Mouse (Mus musculus) yolk sac, embryonic 10.5 days (tissue): ENCODE data around the gene Ccdc85c.
A peak's percentile ranks its signal among the peaks of the same experiment; 100 is the strongest.

Source experiments
- DNase-seq: peaks from one replicate; pipeline ENCODE4 v3.0.0-alpha.2; 2017; ENCODE audit warnings: low spot score

Ccdc85c gene

GRCm38 (mm10) chr12:108274661-108275507, at the start of gene Ccdc85c:
Gene Ccdc85c (minus strand): TSS chr12:108275425.
- DNase-seq, result no peak

DNA sequence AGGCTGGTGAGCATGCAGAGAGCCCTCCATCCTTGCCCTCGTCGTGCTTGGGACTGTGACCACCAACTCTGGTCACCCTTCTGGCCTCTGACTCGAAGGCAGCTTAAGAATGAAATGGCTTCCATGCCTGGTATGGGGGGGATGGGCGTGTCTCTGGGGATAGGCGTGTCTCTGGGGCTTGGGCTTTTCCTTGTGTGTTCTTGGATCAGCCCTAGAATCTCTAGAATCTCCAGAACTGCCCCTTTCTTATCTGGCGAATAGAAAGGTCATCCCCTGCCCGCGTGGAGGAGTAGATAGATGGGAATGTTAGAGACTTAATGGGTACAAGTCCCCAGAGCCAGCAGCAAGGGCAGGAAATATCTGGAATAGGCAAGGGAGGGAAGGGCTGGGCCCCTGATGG, 44.9 kb upstream of the Ccdc85c start:
- DNase-seq, result no peak

DNA sequence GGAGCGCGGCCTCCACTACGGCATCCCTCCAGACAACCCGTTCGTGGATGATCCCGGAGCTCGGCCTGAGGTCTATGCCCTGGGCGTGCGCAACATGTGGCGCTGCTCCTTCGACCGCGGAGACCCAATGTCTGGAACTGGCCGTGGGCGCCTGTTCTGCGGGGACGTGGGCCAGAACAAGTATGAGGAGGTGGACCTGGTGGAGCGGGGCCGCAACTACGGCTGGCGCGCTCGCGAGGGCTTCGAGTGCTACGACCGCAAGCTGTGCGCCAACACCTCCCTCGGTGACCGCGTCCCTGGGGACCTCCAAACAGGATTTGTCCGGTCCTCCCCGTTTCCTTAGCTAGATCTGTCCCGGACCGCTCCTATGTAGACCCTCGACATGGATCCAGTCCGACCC, 43.3 kb upstream of the Ccdc85c start:
- no peak for DNase-seq

- no peak for DNase-seq
Observed at GRCm38 (mm10) chr12:108317826-108318430, 42.7 kb upstream of the Ccdc85c start.

DNA sequence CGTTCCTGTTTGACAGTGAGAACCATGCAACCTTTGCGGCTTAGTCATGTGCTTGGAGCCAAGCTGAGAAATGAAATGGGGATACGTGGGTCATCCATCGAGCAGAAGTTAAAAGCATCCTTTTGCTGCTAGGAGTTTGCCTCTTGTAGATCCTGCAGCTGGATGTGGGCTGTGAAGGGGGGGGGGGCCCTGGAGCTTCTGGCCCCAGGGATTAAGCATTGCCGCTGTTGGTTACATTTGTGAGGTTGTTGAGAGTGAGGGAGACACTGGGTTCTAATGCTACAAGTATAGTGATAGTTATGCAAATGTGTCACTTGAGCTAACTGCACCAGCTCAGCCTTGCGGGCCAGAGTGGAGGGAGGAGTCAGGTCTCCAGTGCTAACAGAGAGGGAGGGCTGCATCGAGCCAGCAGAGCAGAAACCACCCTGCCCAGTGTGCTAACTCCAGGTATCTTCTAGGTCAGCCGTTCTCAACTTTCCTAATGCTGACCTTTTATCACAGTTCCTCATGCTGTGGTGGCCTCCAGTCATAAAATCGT, 42.0 kb upstream of the Ccdc85c start:
- DNase-seq, result no peak

- DNase-seq, result no peak
Observed at GRCm38 (mm10) chr12:108316655-108317054, 41.4 kb upstream of the Ccdc85c start.

DNA sequence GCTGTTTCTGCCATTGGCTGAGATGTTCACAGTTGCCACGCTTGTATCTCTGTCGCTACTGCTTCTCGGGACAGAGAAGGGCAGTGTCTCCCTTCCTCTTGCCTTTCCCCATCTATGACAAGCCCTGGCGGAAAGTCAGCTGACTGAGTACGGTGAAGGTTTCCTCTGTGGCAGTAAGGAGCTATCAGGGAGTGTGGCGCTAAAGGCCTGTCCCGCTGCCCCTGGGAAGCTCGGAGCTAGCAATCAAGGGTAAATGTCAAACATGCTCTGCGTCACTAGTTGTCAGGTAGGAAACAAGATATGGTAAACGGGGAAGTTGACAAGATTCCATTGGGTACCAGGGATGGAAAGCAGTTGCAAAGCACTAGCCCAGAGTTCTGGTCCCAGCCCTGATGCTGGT, 40.6 kb upstream of the Ccdc85c start:
- no peak for DNase-seq

- no peak for DNase-seq
Observed at GRCm38 (mm10) chr12:108313244-108313772, 38.1 kb upstream of the Ccdc85c start.

DNA sequence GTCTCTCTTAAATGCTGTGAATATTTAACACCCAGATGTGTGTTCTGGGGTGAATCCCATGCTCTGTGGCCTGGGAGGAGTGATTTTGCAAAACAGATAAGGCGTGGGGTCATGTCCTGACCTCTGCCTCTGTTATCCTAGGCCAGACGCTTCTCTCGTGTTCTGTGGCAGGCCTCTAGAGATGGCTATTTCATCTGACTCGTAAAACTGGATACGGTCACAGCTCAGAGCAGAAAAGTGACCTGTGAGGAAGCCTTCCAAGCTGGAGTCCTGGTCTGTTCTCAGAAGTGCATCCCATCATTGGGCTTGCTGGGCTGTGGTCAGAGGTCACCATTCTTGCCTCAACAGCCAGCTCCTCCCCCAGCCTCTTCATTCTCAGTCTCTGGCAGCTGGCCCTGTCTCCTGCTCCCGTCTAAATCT, 37.2 kb upstream of the Ccdc85c start:
- peak; percentile 71 for DNase-seq

DNA sequence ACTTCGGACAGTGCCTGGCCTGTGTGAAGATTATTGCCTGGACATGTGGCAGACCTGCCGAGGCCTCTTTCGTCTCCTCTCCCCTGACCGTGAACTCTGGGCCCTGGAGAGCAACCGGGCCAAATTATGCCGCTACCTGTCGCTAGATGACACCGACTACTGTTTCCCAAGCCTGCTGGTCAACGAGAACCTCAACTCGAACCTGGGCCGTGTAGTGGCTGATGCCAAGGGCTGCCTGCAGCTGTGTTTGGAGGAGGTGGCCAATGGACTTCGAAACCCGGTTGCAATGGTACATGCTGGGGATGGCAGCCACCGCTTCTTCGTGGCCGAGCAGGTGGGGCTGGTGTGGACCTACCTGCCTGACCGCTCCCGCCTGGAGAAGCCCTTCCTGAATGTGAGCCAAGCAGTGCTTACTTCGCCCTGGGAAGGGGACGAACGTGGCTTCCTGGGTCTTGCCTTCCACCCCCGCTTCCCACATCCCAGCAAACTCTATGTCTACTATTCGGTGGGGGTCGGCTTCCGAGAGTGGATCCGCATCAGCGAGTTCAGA, 36.6 kb upstream of the Ccdc85c start:
- no peak for DNase-seq

- no peak for DNase-seq
Observed at GRCm38 (mm10) chr12:108310456-108311027, 35.3 kb upstream of the Ccdc85c start.

GRCm38 (mm10) chr12:108310041-108310440, 34.8 kb upstream of the Ccdc85c start:
- no peak for DNase-seq

- DNase-seq, result no peak
Observed at GRCm38 (mm10) chr12:108309116-108309794, 34.0 kb upstream of the Ccdc85c start.

GRCm38 (mm10) chr12:108308363-108308856, 33.2 kb upstream of the Ccdc85c start:
- DNase-seq, result no peak

DNA sequence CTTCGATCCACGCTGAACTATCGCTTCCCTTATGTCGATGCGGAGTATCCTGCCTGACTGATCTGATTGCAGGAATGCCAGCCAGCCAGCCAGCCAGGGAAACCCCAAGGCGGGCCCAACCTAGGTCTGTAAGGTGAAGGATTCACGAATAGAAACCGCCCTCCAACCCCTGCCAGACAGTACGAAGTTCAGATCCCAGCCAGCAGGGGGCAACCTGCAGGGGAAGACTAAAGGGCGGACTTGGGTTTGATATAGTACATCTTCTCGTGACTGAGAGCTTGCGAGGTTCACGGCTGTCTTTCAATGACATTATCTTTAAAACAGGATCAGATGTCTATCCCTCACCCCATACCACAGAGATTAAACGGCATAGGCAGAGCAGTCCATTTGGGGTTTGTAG, 32.3 kb upstream of the Ccdc85c start:
- peak; percentile 50 for DNase-seq

DNA sequence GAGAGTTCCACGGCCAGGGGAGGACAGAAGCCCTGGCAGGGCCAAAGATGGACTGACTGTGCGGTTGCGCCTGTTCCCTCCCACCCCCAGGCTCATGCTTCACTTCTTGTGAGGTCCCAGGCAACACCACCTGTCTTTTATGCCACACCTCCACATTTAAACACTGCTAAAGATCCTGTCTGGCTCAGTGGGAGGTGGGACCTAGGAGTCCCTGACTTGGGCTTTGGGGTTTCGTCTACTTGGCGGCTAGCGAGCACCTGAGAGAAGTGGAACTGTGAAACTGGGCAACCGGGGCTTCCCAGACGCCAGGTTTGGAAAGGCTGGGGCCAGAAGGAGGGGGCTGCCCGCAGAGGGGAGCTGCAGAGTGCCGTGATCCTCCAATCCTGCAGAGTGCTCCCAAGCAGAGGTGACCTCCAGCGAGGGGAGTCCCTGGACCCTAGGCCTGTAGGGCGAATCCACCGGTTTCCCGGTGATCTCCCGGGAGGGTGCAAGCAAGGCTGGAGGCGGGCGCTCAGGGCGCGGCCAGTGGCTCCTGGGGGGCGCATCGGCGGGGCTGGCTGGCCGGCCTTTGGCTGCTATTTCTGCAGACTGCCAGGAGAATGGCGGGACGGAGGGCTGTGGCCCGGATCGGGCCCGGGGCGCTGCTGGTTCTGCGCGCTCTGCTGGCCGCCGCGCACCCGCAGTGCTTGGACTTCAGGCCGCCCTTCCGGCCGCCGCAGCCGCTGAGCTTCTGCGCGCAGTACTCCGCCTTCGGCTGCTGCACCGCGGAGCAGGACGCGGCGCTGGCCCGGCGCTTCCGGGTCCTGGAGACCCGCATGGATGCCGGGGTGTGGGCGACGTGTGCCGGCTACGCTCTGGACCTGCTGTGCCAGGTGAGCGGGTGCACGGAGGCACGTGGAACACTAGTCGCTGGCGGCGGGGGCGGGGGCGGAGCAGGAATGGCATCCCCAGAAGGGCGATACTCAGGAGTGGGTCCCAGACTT, 30.9 kb upstream of the Ccdc85c start, which contains the start of gene Hhipl1:
Gene Hhipl1, plus strand, starts transcription at position 459 of the 983 bp plus-strand sequence.
- DNase-seq, result no peak

DNA sequence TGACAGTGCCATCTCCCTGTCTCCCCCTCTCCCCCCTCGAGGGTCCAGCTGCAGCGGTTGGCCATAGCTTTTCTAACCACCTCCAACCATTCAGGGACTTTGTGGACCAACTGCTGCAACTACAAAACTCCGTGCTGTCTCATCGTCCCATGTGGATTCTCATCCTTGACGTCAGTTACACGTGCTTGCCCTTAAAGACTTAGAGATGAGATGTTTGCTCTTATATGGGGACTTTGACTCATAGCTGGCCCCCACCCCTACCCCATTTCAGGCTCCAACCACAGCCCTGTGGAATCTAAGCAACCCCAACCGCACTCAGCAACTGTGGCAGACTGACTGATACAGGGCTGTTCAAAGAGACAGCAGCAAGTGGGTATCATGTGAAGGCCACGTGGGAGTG, 29.9 kb upstream of the Ccdc85c start:
- no peak for DNase-seq

GRCm38 (mm10) chr12:108303778-108304365, 28.6 kb upstream of the Ccdc85c start:
- no peak for DNase-seq

DNA sequence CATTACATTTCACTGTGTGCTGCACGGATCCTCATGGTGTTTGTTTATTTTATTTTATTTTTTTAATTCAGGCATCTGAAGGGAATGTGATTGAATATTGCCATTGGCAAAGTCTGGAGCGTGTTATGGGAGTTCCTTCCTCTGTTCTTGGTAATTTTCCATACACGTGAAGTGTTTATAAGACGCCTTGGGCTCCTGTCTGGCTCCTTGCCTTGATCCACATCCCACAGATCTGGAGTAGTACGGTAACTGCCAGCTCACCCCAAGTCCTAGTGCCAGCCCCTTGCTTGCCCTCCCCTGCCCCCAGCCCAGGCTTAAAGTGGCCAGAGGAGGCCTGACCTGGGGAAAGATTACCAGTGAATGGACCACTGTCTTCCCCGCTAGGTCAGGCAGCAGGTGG, 25.8 kb upstream of the Ccdc85c start:
- no peak for DNase-seq

DNA sequence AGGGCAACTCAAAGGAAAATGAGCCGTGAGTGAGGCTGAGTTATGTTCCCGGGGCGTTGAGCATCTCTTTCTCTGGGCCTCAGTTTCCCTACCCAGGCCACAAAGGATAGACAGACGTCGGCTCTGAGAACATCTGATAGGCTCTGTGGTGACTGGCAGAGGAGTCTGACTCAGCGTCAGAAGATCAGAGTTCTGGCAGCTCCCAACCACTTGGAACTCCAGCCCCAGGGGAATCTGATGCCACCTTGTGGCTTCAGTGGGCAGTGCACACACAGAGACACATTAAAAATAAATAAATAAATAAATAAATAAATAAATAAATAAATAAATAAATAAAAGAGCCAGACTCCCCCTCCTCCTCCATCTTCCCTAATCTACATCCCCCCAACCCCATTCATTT, 21.8 kb upstream of the Ccdc85c start:
- no peak for DNase-seq
